Mouse (Mus musculus) liver, adult 2 months (tissue): ENCODE measurements around the gene Prodh2.

Experiments
- CTCF ChIP-seq: fragments of 200-500 bp; IDR thresholded peaks from 2 replicates; pipeline ENCODE4 v1.5.1; 2011; ENCODE audit warnings: low read depth, low read length, control low read depth
- POLR2A ChIP-seq: fragments of 200-500 bp; IDR thresholded peaks from 2 replicates; pipeline ENCODE4 v1.6.1; 2011; ENCODE audit warnings: low read length, control low read depth; ENCODE audit not compliant: insufficient read depth; ENCODE audit errors: extremely low read depth

DNA sequence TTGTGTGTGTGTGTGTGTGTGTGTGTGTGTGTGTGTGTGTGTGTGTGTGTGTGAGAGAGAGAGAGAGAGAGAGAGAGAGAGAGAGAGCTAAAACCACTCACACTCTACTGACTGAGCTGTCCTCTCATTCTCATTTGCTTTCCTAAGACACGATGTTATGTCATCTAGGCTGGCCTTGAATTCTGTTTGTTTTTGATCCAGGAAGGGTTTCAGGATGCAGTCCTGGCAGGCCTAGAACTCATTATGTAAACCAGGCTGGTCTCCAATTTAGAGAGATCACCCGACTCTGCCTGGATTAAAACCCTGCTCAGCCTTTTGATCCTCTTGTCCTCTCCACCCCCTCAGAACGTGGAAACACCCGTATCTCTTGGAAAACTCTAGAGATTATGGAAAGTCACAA is 29.4 kb upstream of the Prodh2 start:
- TF ChIP-seq CTCF (no peak), POLR2A (no peak)
